Mouse (Mus musculus): ENCODE measurements around the gene Olfr715b. TPM values are rescaled to one million over a fixed set of nuclear protein-coding genes. Genes with fewer than 3 reads are reported as not detected.
"Not testable (repeated sequence)": the region's sequence is repeated elsewhere in the genome, so short reads cannot be mapped to it uniquely, and the experiment has no call there.

The Olfr715b gene
- polyA plus RNA-seq (2012; rRNA removed), result not detected in 2 replicates

DNA sequence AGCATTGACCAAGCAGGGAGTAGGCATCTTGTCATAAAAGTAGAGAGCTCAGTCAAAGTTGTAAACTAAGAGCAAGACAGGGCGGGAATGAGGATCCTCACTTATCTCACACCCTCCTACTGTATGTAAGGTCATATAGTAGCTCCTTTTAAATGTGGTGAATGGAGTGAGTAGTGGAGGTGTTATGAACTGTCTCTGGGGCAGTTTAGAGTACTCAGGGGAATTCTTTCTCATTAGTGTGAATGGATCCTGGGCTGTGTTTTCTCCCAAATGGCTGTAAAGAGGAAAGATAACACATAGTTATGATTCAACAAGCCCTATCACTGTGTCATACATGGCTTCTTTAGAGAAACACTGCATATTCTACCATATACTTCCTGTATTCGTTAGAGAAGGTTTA lies at the start of gene Olfr715b:
Olfr715b (minus strand) TSS at position 101 of the 400 bp plus-strand sequence.
- 66% methylated on average over 2 of the region's 2 CpGs for WGBS
- not testable (repeated sequence) for DNase-seq (ENCODE audit: low read depth, low spot score)

DNA sequence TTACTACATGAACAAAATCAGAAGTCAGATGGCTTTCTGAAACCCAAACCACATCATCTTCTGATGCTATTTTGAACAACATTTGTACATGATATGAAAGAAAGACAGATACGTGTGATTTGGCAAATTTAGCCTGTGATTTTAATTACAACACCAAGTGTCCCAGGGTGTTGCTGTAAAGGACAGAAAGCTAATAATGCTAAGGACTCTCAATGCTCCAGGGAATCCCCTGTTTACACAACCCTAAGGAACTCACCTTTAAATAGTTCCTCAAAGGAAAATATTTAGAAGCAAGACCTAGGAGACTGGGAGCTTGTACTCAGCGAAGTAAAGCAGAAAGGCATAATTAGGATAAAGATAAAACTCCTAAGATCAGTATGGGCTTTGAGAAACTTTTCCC lies 27.9 kb upstream of the Olfr715b start, which contains the start of gene Olfr716:
Olfr716 (plus strand) TSS at position 301 of the 400 bp plus-strand sequence.
- WGBS, result 54% methylated on average over 2 of the region's 2 CpGs
- not testable (repeated sequence) for DNase-seq (ENCODE audit: low read depth, low spot score)

DNA sequence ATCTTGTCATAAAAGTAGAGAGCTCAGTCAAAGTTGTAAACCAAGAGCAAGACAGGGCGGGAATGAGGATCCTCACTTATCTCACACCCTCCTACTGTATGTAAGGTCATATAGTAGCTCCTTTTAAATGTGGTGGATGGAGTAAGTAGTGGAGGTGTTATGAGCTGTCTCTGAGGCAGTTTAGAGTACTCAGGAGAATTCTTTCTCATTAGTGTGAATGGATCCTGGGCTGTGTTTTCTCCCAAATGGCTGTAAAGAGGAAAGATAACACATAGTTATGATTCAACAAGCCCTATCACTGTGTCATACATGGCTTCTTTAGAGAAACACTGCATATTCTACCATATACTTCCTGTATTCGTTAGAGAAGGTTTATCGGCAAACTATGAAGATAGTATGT lies 20.8 kb upstream of the Olfr715b start, which contains the start of gene Olfr715:
Olfr715 (minus strand) TSS at position 101 of the 400 bp plus-strand sequence.
- DNase-seq (ENCODE audit: low read depth, low spot score), result not testable (repeated sequence)
- 69% methylated on average over 3 of the region's 3 CpGs for WGBS

DNA sequence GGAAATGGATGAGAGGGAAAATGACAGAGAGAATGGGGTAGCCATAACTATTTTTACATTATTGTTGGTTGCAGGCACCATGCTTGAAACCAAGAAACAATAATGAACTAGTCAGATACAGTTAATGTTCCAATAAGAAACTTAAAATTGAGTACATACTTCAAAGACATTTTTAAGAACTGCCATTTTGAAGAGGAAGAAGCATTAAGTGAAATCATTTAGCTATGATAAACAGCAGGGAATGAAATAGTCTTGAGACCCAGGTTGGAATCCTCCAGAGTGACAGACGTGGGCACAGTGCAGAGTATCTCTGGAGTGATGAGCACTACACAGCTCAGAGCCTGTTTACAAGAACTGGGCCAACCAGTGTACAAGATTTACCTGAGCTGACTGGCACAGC lies 17.2 kb downstream of the Olfr715b start, which contains the start of gene Olfr17:
Olfr17 (plus strand) TSS at position 301 of the 400 bp plus-strand sequence.
- DNase-seq (ENCODE audit: low read depth, low spot score), result no peak
- 33% methylated on average over 1 of the region's 1 CpGs for WGBS

DNA sequence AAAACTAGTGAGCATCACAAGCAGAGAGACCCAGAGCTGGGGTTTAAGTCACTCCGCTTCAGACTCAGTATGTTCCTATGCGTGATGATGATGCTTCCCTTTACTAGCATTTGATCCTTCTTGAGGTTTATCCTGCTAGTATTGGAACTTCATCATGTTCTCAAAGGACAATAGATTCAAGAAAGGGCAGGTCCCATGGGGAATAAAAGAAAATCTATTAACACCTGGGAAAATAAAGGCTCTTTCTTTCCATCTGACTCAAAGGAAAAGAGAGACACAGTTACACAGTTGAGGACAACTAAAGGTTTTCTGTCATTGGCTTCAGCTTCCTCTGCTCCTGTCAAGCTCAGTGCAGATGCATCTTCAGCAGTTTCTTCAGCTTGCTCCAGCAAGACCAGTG lies 39.5 kb downstream of the Olfr715b start, which contains the start of gene Olfr714:
Olfr714 (plus strand) TSS at position 301 of the 400 bp plus-strand sequence.
- 89% methylated on average over 2 of the region's 2 CpGs for WGBS
- no peak for DNase-seq (ENCODE audit: low read depth, low spot score)

Other genes starting within 250 kb of the Olfr715b start
- gene Olfr704, start 247.2 kb downstream of the Olfr715b start, polyA plus RNA-seq (2012; rRNA removed), result not detected in 2 replicates
- not detected in 2 replicates for gene Olfr705, start 233.5 kb downstream of the Olfr715b start, polyA plus RNA-seq (2012; rRNA removed)
- not detected in 2 replicates for gene Olfr706, start 222.2 kb downstream of the Olfr715b start, polyA plus RNA-seq (2012; rRNA removed)
- gene Olfr707, start 209.1 kb downstream of the Olfr715b start, polyA plus RNA-seq (2012; rRNA removed), result not detected in 2 replicates
- 0.45 and 0.59 TPM in 2 replicates for gene Olfr1532-ps1, start 202.4 kb downstream of the Olfr715b start, polyA plus RNA-seq (2012; rRNA removed)
- gene Olfr709-ps1, start 178.2 kb downstream of the Olfr715b start, polyA plus RNA-seq (2012; rRNA removed), result not detected in 2 replicates
- not detected in 2 replicates for gene Olfr710, start 162.1 kb downstream of the Olfr715b start, polyA plus RNA-seq (2012; rRNA removed)
- gene Olfr6, start 146.4 kb downstream of the Olfr715b start, polyA plus RNA-seq (2012; rRNA removed), result not detected in 2 replicates
- not detected in 2 replicates for gene Olfr711, start 134.9 kb downstream of the Olfr715b start, polyA plus RNA-seq (2012; rRNA removed)
- gene Olfr2, start 104.3 kb downstream of the Olfr715b start, polyA plus RNA-seq (2012; rRNA removed), result not detected in 2 replicates
- gene Olfr713, start 79.2 kb downstream of the Olfr715b start, polyA plus RNA-seq (2012; rRNA removed), result 0.05 and 0.11 TPM in 2 replicates
- not detected in 2 replicates for gene Olfr714, start 39.4 kb downstream of the Olfr715b start, polyA plus RNA-seq (2012; rRNA removed)
- gene Olfr17, start 17.1 kb downstream of the Olfr715b start, polyA plus RNA-seq (2012; rRNA removed), result not detected in 2 replicates
- gene Olfr715, start 20.7 kb upstream of the Olfr715b start, polyA plus RNA-seq (2012; rRNA removed), result not detected in 2 replicates
- not detected in 2 replicates for gene Olfr716, start 28.0 kb upstream of the Olfr715b start, polyA plus RNA-seq (2012; rRNA removed)
- gene Nlrp14, start 56.6 kb upstream of the Olfr715b start, polyA plus RNA-seq (2012; rRNA removed), result not detected in 2 replicates
- gene Rbmxl2, start 99.1 kb upstream of the Olfr715b start, polyA plus RNA-seq (2012; rRNA removed), result not detected in 2 replicates